Mouse (Mus musculus): ENCODE results near the gene Fam213a. TPM values are rescaled to one million over a fixed set of nuclear protein-coding genes. Genes with fewer than 3 reads are reported as not detected.
A peak's percentile ranks its signal among the peaks of the same experiment; 100 is the strongest.

Gene Fam213a
- polyA plus RNA-seq, 1 experiment from 2014 or later = 96.5 TPM

GRCm38 (mm10) chr14:40959586-40959985, 54.0 kb downstream of the Fam213a start:
- peaks cover 86% of the 10 kb centered on the region for H3K4me1 ChIP-seq (ENCODE audit: control insufficient read depth, low read depth, low read length)
- H3K4me3 ChIP-seq (ENCODE audit: low read depth, low read length) = no peak overlapping the region
- no peak for ATAC-seq (ENCODE audit: low read depth)
- H3K36me3 ChIP-seq (ENCODE audit: control insufficient read depth, insufficient read depth) = no peaks in the 10 kb centered on the region
- no peak overlapping the region for H3K9ac ChIP-seq (ENCODE audit: low read depth, low read length)
- H3K9me3 ChIP-seq (replicated peaks; ENCODE audit: control insufficient read depth, low read length) = no peaks in the 10 kb centered on the region
- 0 out of 2 replicates have a peak overlapping the region, but pooled peaks have one; percentile 7 for H3K4me2 ChIP-seq (ENCODE audit: low read depth, low read length)
- 28% methylated on average over 3 of the region's 3 CpGs for WGBS (ENCODE audit: insufficient replicate concordance)
- peak overlapping the region; percentile 80 for H3K27ac ChIP-seq (ENCODE audit: low read length)
- no peaks in the 10 kb centered on the region for H3K27me3 ChIP-seq (ENCODE audit: control insufficient read depth, insufficient read depth, low read depth, low read length)

- Histone ChIP-seq H3K36me3 (ENCODE audit: control insufficient read depth, insufficient read depth) (no peaks in the 10 kb centered on the region), H3K4me2 (ENCODE audit: low read depth, low read length) (0 out of 2 replicates have a peak overlapping the region, but pooled peaks have one; percentile 7), H3K9me3 (replicated peaks; ENCODE audit: control insufficient read depth, low read length) (no peaks in the 10 kb centered on the region), H3K4me1 (ENCODE audit: control insufficient read depth, low read depth, low read length) (peaks cover 87% of the 10 kb centered on the region), H3K27me3 (ENCODE audit: control insufficient read depth, insufficient read depth, low read depth, low read length) (no peaks in the 10 kb centered on the region), H3K27ac (ENCODE audit: low read length) (peak overlapping the region; percentile 80), H3K9ac (ENCODE audit: low read depth, low read length) (no peak overlapping the region; the same call in 1 of the 2 replicates), H3K4me3 (ENCODE audit: low read depth, low read length) (no peak overlapping the region)
- 41% methylated on average over 2 of the region's 2 CpGs for WGBS (ENCODE audit: insufficient replicate concordance)
- no peak for ATAC-seq (ENCODE audit: low read depth)
Measured at GRCm38 (mm10) chr14:40958986-40959381, 54.6 kb downstream of the Fam213a start.

GRCm38 (mm10) chr14:40958083-40958985, 55.3 kb downstream of the Fam213a start:
- ATAC-seq (ENCODE audit: low read depth) = peak; percentile 12; the same call in 1 of the 2 replicates
- 23% methylated on average over 4 of the region's 4 CpGs for WGBS (ENCODE audit: insufficient replicate concordance)
- no peak overlapping the region for H3K9ac ChIP-seq (ENCODE audit: low read depth, low read length)

GRCm38 (mm10) chr14:40957607-40958006, 56.0 kb downstream of the Fam213a start:
- Histone ChIP-seq H3K36me3 (ENCODE audit: control insufficient read depth, insufficient read depth) (no peaks in the 10 kb centered on the region), H3K27ac (ENCODE audit: low read length) (no peak overlapping the region), H3K9me3 (replicated peaks; ENCODE audit: control insufficient read depth, low read length) (no peaks in the 10 kb centered on the region), H3K4me2 (ENCODE audit: low read depth, low read length) (no peak overlapping the region), H3K4me1 (ENCODE audit: control insufficient read depth, low read depth, low read length) (peaks cover 75% of the 10 kb centered on the region), H3K27me3 (ENCODE audit: control insufficient read depth, insufficient read depth, low read depth, low read length) (no peaks in the 10 kb centered on the region), H3K9ac (ENCODE audit: low read depth, low read length) (no peak overlapping the region), H3K4me3 (ENCODE audit: low read depth, low read length) (no peak overlapping the region)
- 52% methylated on average over 3 of the region's 3 CpGs for WGBS (ENCODE audit: insufficient replicate concordance)
- no peak for ATAC-seq (ENCODE audit: low read depth)

More at GRCm38 (mm10) chr14:40958083-40958985, 55.3 kb downstream of the Fam213a start:
- H3K27me3 ChIP-seq (ENCODE audit: control insufficient read depth, insufficient read depth, low read depth, low read length) = no peaks in the 10 kb centered on the region
- H3K4me2 ChIP-seq (ENCODE audit: low read depth, low read length) = no peak overlapping the region
- peaks cover 82% of the 10 kb centered on the region for H3K4me1 ChIP-seq (ENCODE audit: control insufficient read depth, low read depth, low read length)
- H3K27ac ChIP-seq (ENCODE audit: low read length) = peak overlapping the region; percentile 80
- H3K36me3 ChIP-seq (ENCODE audit: control insufficient read depth, insufficient read depth) = no peaks in the 10 kb centered on the region
- no peaks in the 10 kb centered on the region for H3K9me3 ChIP-seq (replicated peaks; ENCODE audit: control insufficient read depth, low read length)
- no peak overlapping the region for H3K4me3 ChIP-seq (ENCODE audit: low read depth, low read length)

DNA sequence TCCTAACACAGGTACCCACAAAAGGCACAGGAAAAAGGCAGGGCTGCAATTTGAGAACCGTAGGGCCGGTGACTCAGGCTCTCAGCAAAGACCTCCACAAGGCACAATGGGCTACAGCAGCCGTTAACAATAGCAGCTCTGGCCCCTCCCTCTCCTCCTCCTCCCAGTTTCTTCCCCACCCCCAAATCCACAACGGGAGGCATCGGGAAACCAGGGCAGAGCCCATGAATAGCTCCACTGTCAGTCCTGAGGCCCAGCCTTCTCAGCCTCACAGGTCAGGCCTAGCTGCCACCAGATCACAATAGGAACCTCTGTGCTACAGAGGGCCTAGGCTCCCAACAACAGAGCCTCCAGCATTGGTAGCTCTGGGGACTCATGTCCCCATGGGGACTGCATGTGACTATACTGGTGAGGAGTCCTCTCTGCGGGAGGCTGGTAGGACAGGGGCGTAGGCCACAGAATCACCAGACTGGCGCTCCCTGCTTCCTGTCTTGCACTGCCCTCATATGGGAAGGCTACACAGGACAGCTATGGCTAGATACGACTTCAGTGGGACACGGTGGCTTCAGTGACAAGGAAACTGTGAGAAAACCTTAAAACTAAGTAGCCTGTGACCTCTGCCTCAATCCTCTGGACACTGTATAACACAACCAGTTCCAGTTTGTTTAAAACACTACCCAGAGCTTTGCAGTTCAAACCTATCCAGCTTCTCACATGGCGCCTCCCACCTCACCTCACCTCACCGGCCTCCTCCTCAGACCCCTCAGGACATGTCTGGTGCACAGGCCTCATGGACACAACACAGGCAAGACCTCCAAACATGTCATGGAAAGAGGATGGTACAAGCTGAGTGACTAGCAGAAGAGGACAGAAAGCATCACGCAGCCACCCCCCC, 57.1 kb downstream of the Fam213a start:
- Histone ChIP-seq H3K36me3 (ENCODE audit: control insufficient read depth, insufficient read depth) (no peaks in the 10 kb centered on the region), H3K4me1 (ENCODE audit: control insufficient read depth, low read depth, low read length) (peaks cover 64% of the 10 kb centered on the region), H3K27me3 (ENCODE audit: control insufficient read depth, insufficient read depth, low read depth, low read length) (no peaks in the 10 kb centered on the region), H3K9ac (ENCODE audit: low read depth, low read length) (no peak overlapping the region; the same call in none of the 2 replicates), H3K9me3 (replicated peaks; ENCODE audit: control insufficient read depth, low read length) (no peaks in the 10 kb centered on the region), H3K27ac (ENCODE audit: low read length) (peak overlapping the region; percentile 49), H3K4me2 (ENCODE audit: low read depth, low read length) (peak overlapping the region; percentile 12; the same call in 1 of the 2 replicates), H3K4me3 (ENCODE audit: low read depth, low read length) (no peak overlapping the region)
- ATAC-seq (ENCODE audit: low read depth) = peak; percentile 58
- 24% methylated on average over 13 of the region's 13 CpGs for WGBS (ENCODE audit: insufficient replicate concordance)

GRCm38 (mm10) chr14:40955596-40956251, 57.9 kb downstream of the Fam213a start:
- no peaks in the 10 kb centered on the region for H3K9me3 ChIP-seq (replicated peaks; ENCODE audit: control insufficient read depth, low read length)
- 33% methylated on average over 10 of the region's 10 CpGs for WGBS (ENCODE audit: insufficient replicate concordance)
- no peak for ATAC-seq (ENCODE audit: low read depth)
- peak overlapping the region; percentile 1; the same call in 1 of the 2 replicates for H3K9ac ChIP-seq (ENCODE audit: low read depth, low read length)
- no peaks in the 10 kb centered on the region for H3K27me3 ChIP-seq (ENCODE audit: control insufficient read depth, insufficient read depth, low read depth, low read length)
- peaks cover 64% of the 10 kb centered on the region for H3K4me1 ChIP-seq (ENCODE audit: control insufficient read depth, low read depth, low read length)
- H3K36me3 ChIP-seq (ENCODE audit: control insufficient read depth, insufficient read depth) = no peaks in the 10 kb centered on the region
- peak overlapping the region; percentile 9; the same call in 1 of the 2 replicates for H3K27ac ChIP-seq (ENCODE audit: low read length)
- H3K4me3 ChIP-seq (ENCODE audit: low read depth, low read length) = no peak overlapping the region
- no peak overlapping the region for H3K4me2 ChIP-seq (ENCODE audit: low read depth, low read length)

- Histone ChIP-seq H3K9ac (ENCODE audit: low read depth, low read length) (no peak overlapping the region), H3K4me1 (ENCODE audit: control insufficient read depth, low read depth, low read length) (peaks cover 63% of the 10 kb centered on the region), H3K27ac (ENCODE audit: low read length) (no peak overlapping the region), H3K27me3 (ENCODE audit: control insufficient read depth, insufficient read depth, low read depth, low read length) (no peaks in the 10 kb centered on the region), H3K4me2 (ENCODE audit: low read depth, low read length) (no peak overlapping the region), H3K36me3 (ENCODE audit: control insufficient read depth, insufficient read depth) (no peaks in the 10 kb centered on the region), H3K9me3 (replicated peaks; ENCODE audit: control insufficient read depth, low read length) (no peaks in the 10 kb centered on the region), H3K4me3 (ENCODE audit: low read depth, low read length) (no peak overlapping the region)
- ATAC-seq (ENCODE audit: low read depth) = no peak
- WGBS (ENCODE audit: insufficient replicate concordance) = 11% methylated on average over 1 of the region's 1 CpGs
Measured at GRCm38 (mm10) chr14:40955146-40955545, 58.4 kb downstream of the Fam213a start.

DNA sequence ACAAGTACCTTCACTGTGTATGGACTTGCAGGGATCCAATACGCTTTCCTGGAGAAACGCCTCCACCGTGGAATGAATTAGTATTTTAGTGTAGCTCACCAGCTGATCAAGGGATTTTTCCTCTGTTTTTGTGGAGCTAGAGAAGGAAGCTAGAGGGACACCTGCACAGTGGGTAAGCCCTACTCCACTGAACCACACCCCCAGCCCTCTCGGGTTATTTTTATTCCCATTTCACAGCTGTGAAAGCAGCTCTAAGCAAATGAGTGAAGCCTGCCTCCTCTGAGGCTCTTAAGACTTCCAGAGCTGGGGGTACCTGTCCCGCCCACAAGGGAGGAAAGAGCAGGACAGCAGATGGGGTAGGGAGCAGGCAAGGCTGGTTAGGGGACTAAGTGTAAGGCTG, 60.2 kb downstream of the Fam213a start:
- no peak overlapping the region for H3K9ac ChIP-seq (ENCODE audit: low read depth, low read length)
- H3K27me3 ChIP-seq (ENCODE audit: control insufficient read depth, insufficient read depth, low read depth, low read length) = no peaks in the 10 kb centered on the region
- ATAC-seq (ENCODE audit: low read depth) = no peak
- no peaks in the 10 kb centered on the region for H3K9me3 ChIP-seq (replicated peaks; ENCODE audit: control insufficient read depth, low read length)
- H3K27ac ChIP-seq (ENCODE audit: low read length) = no peak overlapping the region
- H3K4me1 ChIP-seq (ENCODE audit: control insufficient read depth, low read depth, low read length) = peaks cover 61% of the 10 kb centered on the region
- no peak overlapping the region for H3K4me3 ChIP-seq (ENCODE audit: low read depth, low read length)
- WGBS (ENCODE audit: insufficient replicate concordance) = 72% methylated on average over 5 of the region's 5 CpGs
- H3K4me2 ChIP-seq (ENCODE audit: low read depth, low read length) = no peak overlapping the region
- no peaks in the 10 kb centered on the region for H3K36me3 ChIP-seq (ENCODE audit: control insufficient read depth, insufficient read depth)

Data from liver, embryonic 16.5 days (tissue).